Mouse (Mus musculus) layer of hippocampus, postnatal 36 days (tissue): ENCODE measurements around the gene Ugcg. TPM values are rescaled to one million over a fixed set of nuclear protein-coding genes. Genes with fewer than 3 reads are reported as not detected.

Source experiments
- DNase-seq, 2 experiments: peaks; one replicate each; pipeline ENCODE4 v3.0.0; 2022
- total RNA-seq, 2 experiments: library from RNA; stranded (reverse); gene quantifications; 2 replicates each; pipeline ENCODE4 v1.2.3; 2021

Gene Ugcg
- 10 to 100 TPM; 67.3 to 75.2 TPM for total RNA-seq

- DNase-seq = peak; percentile 63 to 68
Measured at GRCm38 (mm10) chr4:59188802-59189545, at the start of gene Ugcg. Gene Ugcg (plus strand): TSS chr4:59189257.

GRCm38 (mm10) chr4:59149043-59149442 lies 40.0 kb upstream of the Ugcg start:
- no peak for DNase-seq

GRCm38 (mm10) chr4:59150907-59151306 lies 38.1 kb upstream of the Ugcg start:
- no peak for DNase-seq

GRCm38 (mm10) chr4:59151953-59152352 lies 37.1 kb upstream of the Ugcg start:
- DNase-seq = no peak

GRCm38 (mm10) chr4:59156897-59157592 lies 32.0 kb upstream of the Ugcg start:
- no peak for DNase-seq

- DNase-seq = no peak
Measured at GRCm38 (mm10) chr4:59157654-59158053, 31.4 kb upstream of the Ugcg start.

- no peak for DNase-seq
Measured at GRCm38 (mm10) chr4:59160289-59160688, 28.8 kb upstream of the Ugcg start.

GRCm38 (mm10) chr4:59160959-59161670 lies 27.9 kb upstream of the Ugcg start:
- no peak for DNase-seq

GRCm38 (mm10) chr4:59164034-59164433 lies 25.0 kb upstream of the Ugcg start:
- DNase-seq = no peak

GRCm38 (mm10) chr4:59167251-59167847 lies 21.7 kb upstream of the Ugcg start:
- no peak for DNase-seq

- no peak for DNase-seq
Measured at GRCm38 (mm10) chr4:59169981-59170380, 19.1 kb upstream of the Ugcg start.

- no peak for DNase-seq
Measured at GRCm38 (mm10) chr4:59172616-59173015, 16.4 kb upstream of the Ugcg start.

GRCm38 (mm10) chr4:59173181-59173922 lies 15.7 kb upstream of the Ugcg start:
- no peak for DNase-seq

- no peak for DNase-seq
Measured at GRCm38 (mm10) chr4:59175003-59175402, 14.1 kb upstream of the Ugcg start.

GRCm38 (mm10) chr4:59175929-59176328 lies 13.1 kb upstream of the Ugcg start:
- DNase-seq = no peak

GRCm38 (mm10) chr4:59177566-59177965 lies 11.5 kb upstream of the Ugcg start:
- DNase-seq = no peak

GRCm38 (mm10) chr4:59181320-59182271 lies 7.5 kb upstream of the Ugcg start:
- no peak for DNase-seq

GRCm38 (mm10) chr4:59185671-59186070 lies 3.4 kb upstream of the Ugcg start:
- DNase-seq = no peak

GRCm38 (mm10) chr4:59187289-59187688 lies 1.8 kb upstream of the Ugcg start:
- no peak for DNase-seq

- no peak for DNase-seq
Measured at GRCm38 (mm10) chr4:59188474-59188801, 619 bp upstream of the Ugcg start.
